Mouse (Mus musculus) embryo, embryonic 11 days (tissue): ENCODE results near the gene 4933405O20Rik.

Source experiments
- DNase-seq: peaks from one replicate; pipeline ENCODE4 v3.0.0-alpha.2; 2015

Gene 4933405O20Rik

GRCm38 (mm10) chr7:50598890-50599289, at the start of gene 4933405O20Rik:
Gene 4933405O20Rik, plus strand, starts transcription at chr7:50599190.
- no peak for DNase-seq

GRCm38 (mm10) chr7:50549572-50549971, 49.4 kb upstream of the 4933405O20Rik start:
- DNase-seq, result no peak

- no peak for DNase-seq
Measured at GRCm38 (mm10) chr7:50551426-50551825, 47.6 kb upstream of the 4933405O20Rik start.

GRCm38 (mm10) chr7:50562708-50563107, 36.3 kb upstream of the 4933405O20Rik start:
- no peak for DNase-seq

- DNase-seq, result no peak
Measured at GRCm38 (mm10) chr7:50573841-50574240, 25.1 kb upstream of the 4933405O20Rik start.

- DNase-seq, result no peak
Measured at GRCm38 (mm10) chr7:50588642-50589424, 10.2 kb upstream of the 4933405O20Rik start.

- DNase-seq, result no peak
Measured at GRCm38 (mm10) chr7:50614101-50614500, 15.1 kb downstream of the 4933405O20Rik start.

GRCm38 (mm10) chr7:50629186-50629585, 30.2 kb downstream of the 4933405O20Rik start:
- DNase-seq, result no peak

- no peak for DNase-seq
Measured at GRCm38 (mm10) chr7:50633147-50633546, 34.2 kb downstream of the 4933405O20Rik start.
